Mouse (Mus musculus): ENCODE data around the gene Lipt2. TPM values are rescaled to one million over a fixed set of nuclear protein-coding genes. Genes with fewer than 3 reads are reported as not detected.

Lipt2 gene
- total RNA-seq, 2 experiments from 2014 or later = 5.5 to 11.8 TPM

Other genes with a start within 250 kb of the Lipt2 start
- 11.3 and 13.3 TPM in 2 replicates for gene Rnf169, start 178.8 kb upstream of the Lipt2 start, total RNA-seq (2015)
- gene Rnf169, start 178.8 kb upstream of the Lipt2 start, total RNA-seq (2017) = 14.1 and 18.3 TPM in 2 replicates
- gene Chrdl2, start 153.1 kb upstream of the Lipt2 start, total RNA-seq (2015) = not detected in 2 replicates
- not detected in 2 replicates for gene Chrdl2, start 153.1 kb upstream of the Lipt2 start, total RNA-seq (2017)
- 49.4 and 51.4 TPM in 2 replicates for gene Pold3, start 37.7 kb upstream of the Lipt2 start, total RNA-seq (2015)
- gene Pold3, start 37.7 kb upstream of the Lipt2 start, total RNA-seq (2017) = 119 and 166 TPM in 2 replicates
- gene Kcne3, start 17.2 kb downstream of the Lipt2 start, total RNA-seq (2015) = 0.59 and 0.77 TPM in 2 replicates
- 2.0 and 4.2 TPM in 2 replicates for gene Kcne3, start 17.2 kb downstream of the Lipt2 start, total RNA-seq (2017)
- gene Pgm2l1, start 68.1 kb downstream of the Lipt2 start, total RNA-seq (2015) = 8.0 and 12.4 TPM in 2 replicates
- 6.2 and 10.6 TPM in 2 replicates for gene Pgm2l1, start 68.1 kb downstream of the Lipt2 start, total RNA-seq (2017)
- 0.22 TPM in 1 of 2 replicates, not detected in the other for gene P4ha3, start 126.2 kb downstream of the Lipt2 start, total RNA-seq (2015)
- not detected in 2 replicates for gene P4ha3, start 126.2 kb downstream of the Lipt2 start, total RNA-seq (2017)
- 64.0 and 65.5 TPM in 2 replicates for gene C2cd3, start 213.0 kb downstream of the Lipt2 start, total RNA-seq (2015)
- 23.0 and 26.6 TPM in 2 replicates for gene C2cd3, start 213.0 kb downstream of the Lipt2 start, total RNA-seq (2017)
- gene Ppme1, start 213.0 kb downstream of the Lipt2 start, total RNA-seq (2015) = 13.5 and 17.6 TPM in 2 replicates
- 39.5 and 43.5 TPM in 2 replicates for gene Ppme1, start 213.0 kb downstream of the Lipt2 start, total RNA-seq (2017)